Mouse (Mus musculus) MEL-GATA-1-ER (cell line): ENCODE results near the gene Lrrc7.
"Not testable (repeated sequence)": the region's sequence is repeated elsewhere in the genome, so short reads cannot be mapped to it uniquely, and the experiment has no call there.

Source experiments
- DNase-seq: peaks from one replicate; pipeline ENCODE4 v3.0.0-alpha.2; 2012; ENCODE audit warnings: low read depth; ENCODE audit errors: extremely low read depth

The Lrrc7 gene

GRCm38 (mm10) chr3:158169180-158169579, 392.8 kb downstream of the Lrrc7 start:
- DNase-seq = no peak

- DNase-seq = no peak
These were observed 393.6 kb downstream of the Lrrc7 start for GRCm38 (mm10) chr3:158168454-158168853.

GRCm38 (mm10) chr3:158165004-158165403, 397.0 kb downstream of the Lrrc7 start:
- DNase-seq = peak; percentile 4

GRCm38 (mm10) chr3:158164452-158164851, 397.6 kb downstream of the Lrrc7 start:
- no peak for DNase-seq

- no peak for DNase-seq
These were observed 398.9 kb downstream of the Lrrc7 start for GRCm38 (mm10) chr3:158163127-158163526.

GRCm38 (mm10) chr3:158161924-158162490, 400.0 kb downstream of the Lrrc7 start:
- no peak for DNase-seq

GRCm38 (mm10) chr3:158155515-158156286, 406.3 kb downstream of the Lrrc7 start:
- DNase-seq = no peak

GRCm38 (mm10) chr3:158154134-158154533, 407.9 kb downstream of the Lrrc7 start:
- DNase-seq = no peak

GRCm38 (mm10) chr3:158148998-158149397, 413.0 kb downstream of the Lrrc7 start:
- no peak for DNase-seq

GRCm38 (mm10) chr3:158140629-158141028, 421.4 kb downstream of the Lrrc7 start:
- DNase-seq = no peak

GRCm38 (mm10) chr3:158137796-158138195, 424.2 kb downstream of the Lrrc7 start:
- DNase-seq = no peak

- no peak for DNase-seq
These were observed 430.3 kb downstream of the Lrrc7 start for GRCm38 (mm10) chr3:158131672-158132071.

GRCm38 (mm10) chr3:158131233-158131632, 430.8 kb downstream of the Lrrc7 start:
- DNase-seq = no peak

GRCm38 (mm10) chr3:158122899-158123298, 439.1 kb downstream of the Lrrc7 start:
- no peak for DNase-seq

- no peak for DNase-seq
These were observed 456.8 kb downstream of the Lrrc7 start for GRCm38 (mm10) chr3:158105260-158105659.

- DNase-seq = no peak
These were observed 458.6 kb downstream of the Lrrc7 start for GRCm38 (mm10) chr3:158103467-158103866.

GRCm38 (mm10) chr3:158102530-158102929, 459.5 kb downstream of the Lrrc7 start:
- DNase-seq = not testable (repeated sequence)

- not testable (repeated sequence) for DNase-seq
These were observed 460.0 kb downstream of the Lrrc7 start for GRCm38 (mm10) chr3:158102043-158102442.

- no peak for DNase-seq
These were observed 468.1 kb downstream of the Lrrc7 start for GRCm38 (mm10) chr3:158093919-158094318.

GRCm38 (mm10) chr3:158091601-158092000, 470.4 kb downstream of the Lrrc7 start:
- no peak for DNase-seq

- DNase-seq = no peak
These were observed 484.2 kb downstream of the Lrrc7 start for GRCm38 (mm10) chr3:158077828-158078227.

GRCm38 (mm10) chr3:158077380-158077772, 484.6 kb downstream of the Lrrc7 start:
- no peak for DNase-seq
